21 mouse cellular contexts compared by ENCODE assay signal in genomic region chr11:46245926-46246325, GRCm38 (mm10). TPM values are rescaled to one million over a fixed set of nuclear protein-coding genes. Genes with fewer than 3 reads are reported as not detected.
A peak's percentile ranks its signal among the peaks of the same experiment; 100 is the strongest.
DNase-seq lines count a peak whose midpoint lies in the region; ATAC-seq lines count a peak whose summit lies in the region.
"Had no signal": no experiment of that assay in that cellular context is flagged by ENCODE, and none has a peak within 500 bp of the region (broad histone marks: within the 10 kb centered on the region; RNA-seq: fewer than 3 reads in every experiment).

No protein-coding gene starts in this region.

- no peaks in the 10 kb centered on the region for H3K4me1 ChIP-seq in kidney, embryonic 14.5 days (ENCODE audit: control insufficient read depth, insufficient read depth, low read length)
- H3K4me1 ChIP-seq: embryonic facial prominence, embryonic 13.5 days; forebrain, embryonic 13.5 days; midbrain, embryonic 15.5 days had no signal

- H3K4me2 ChIP-seq in kidney, embryonic 14.5 days (replicated peaks; ENCODE audit: low read depth, low read length), result no peak overlapping the region
- H3K4me2 ChIP-seq: embryonic facial prominence, embryonic 13.5 days; forebrain, embryonic 13.5 days; hindbrain, embryonic 14.5 days; liver, embryonic 13.5 days; midbrain, embryonic 15.5 days had no signal

- no peak overlapping the region for H3K9ac ChIP-seq in kidney, embryonic 14.5 days (ENCODE audit: low read depth, low read length)
- H3K9ac ChIP-seq: embryonic facial prominence, embryonic 13.5 days; forebrain, embryonic 13.5 days; hindbrain, embryonic 14.5 days; liver, embryonic 13.5 days; midbrain, embryonic 15.5 days had no signal

- H3K9me3 ChIP-seq in kidney, embryonic 14.5 days (ENCODE audit: control insufficient read depth, low read length), result no peaks in the 10 kb centered on the region
- H3K9me3 ChIP-seq: embryonic facial prominence, embryonic 13.5 days; forebrain, embryonic 13.5 days; heart, embryonic 10.5 days; liver, embryonic 13.5 days; midbrain, embryonic 15.5 days had no signal

- WGBS in kidney, embryonic 14.5 days, result 86% methylated on average over 8 of the region's 8 CpGs

- no peak overlapping the region for H3K4me3 ChIP-seq in kidney, embryonic 14.5 days (ENCODE audit: low read length)
- H3K4me3 ChIP-seq: embryonic facial prominence, embryonic 13.5 days; forebrain, embryonic 13.5 days; heart, embryonic 10.5 days; liver, embryonic 13.5 days; midbrain, embryonic 15.5 days had no signal

- H3K27ac ChIP-seq in kidney, embryonic 14.5 days (ENCODE audit: low read depth, low read length), result no peak overlapping the region
- H3K27ac ChIP-seq: embryonic facial prominence, embryonic 13.5 days; forebrain, embryonic 13.5 days; heart, embryonic 10.5 days; hindbrain, embryonic 14.5 days; liver, embryonic 13.5 days; midbrain, embryonic 15.5 days had no signal

- H3K27me3 ChIP-seq in kidney, embryonic 14.5 days (ENCODE audit: control insufficient read depth, insufficient read depth, low read length), result no peaks in the 10 kb centered on the region
- H3K27me3 ChIP-seq: embryonic facial prominence, embryonic 13.5 days; forebrain, embryonic 13.5 days; liver, embryonic 13.5 days; midbrain, embryonic 15.5 days had no signal

- ATAC-seq in kidney, embryonic 14.5 days (ENCODE audit: low FRiP score, low TSS enrichment), result no peak
- ATAC-seq: forebrain, embryonic 13.5 days; intestine, postnatal 0 days; midbrain, embryonic 15.5 days had no signal

- peak; percentile 56 for DNase-seq in adrenal gland, adult 2 months
- DNase-seq in adrenal gland, postnatal 10 days, result no peak
- peak; percentile 55 to 66 for DNase-seq in left cerebral cortex, adult 18-20 months (ENCODE audit: low spot score in 2 of 2)
- DNase-seq in left cerebral cortex, adult 11 months (ENCODE audit: low spot score), result no peak
- peak; percentile 57 for DNase-seq in right cerebral cortex, postnatal 25 days
- DNase-seq in right cerebral cortex, postnatal 10 days (ENCODE audit: low spot score in 2 of 2), result no peak
- DNase-seq in telencephalon, adult 2 months (ENCODE audit: low read depth, low spot score), result peak; percentile 60
- DNase-seq: cerebellum, adult 11-12 months; gastrocnemius, postnatal 14 days; heart, postnatal 14 days; kidney, postnatal 10 days; liver, embryonic 13.5 days; spleen, adult 18-20 months; thymus, postnatal 36 days had no signal

- H3K36me3 ChIP-seq in kidney, embryonic 14.5 days (ENCODE audit: control insufficient read depth, insufficient read depth, low read length), result no peaks in the 10 kb centered on the region; the same call in 1 of the 2 replicates
- H3K36me3 ChIP-seq: heart, embryonic 10.5 days; liver, embryonic 13.5 days had no signal

RNA-seq across cellular contexts. Expression of gene Fndc9, which starts 10.6 kb away (rescaled TPM):
- total RNA-seq in adrenal gland, adult 2 months (2021), result not detected
- polyA plus RNA-seq in adrenal gland, adult 2 months (2012; rRNA removed), result not detected in 2 replicates
- total RNA-seq in adrenal gland, postnatal 10 days (2021), result not detected
- total RNA-seq in left cerebral cortex, adult 18-20 months (2021), result 1 to 10 TPM; 3.0 to 3.9 TPM
- 0.11 TPM in 1 of 2 replicates, not detected in the other for polyA plus RNA-seq in kidney, embryonic 14.5 days (2014; fragmentation: Nextera tagmentation; extraction: Ambion mirVana)
- total RNA-seq: gastrocnemius, postnatal 14 days; heart, postnatal 14 days had no signal

Comparison
In these comparisons a context has a peak if more than half of its experiments do, and no peak if none do; other contexts are left out.
1. DNase-seq: peak in adrenal gland, adult 2 months (single experiment), left cerebral cortex, adult 18-20 months (2 of 2), right cerebral cortex, postnatal 25 days (single experiment) and telencephalon, adult 2 months (single experiment); none in adrenal gland, postnatal 10 days (single experiment), left cerebral cortex, adult 11 months (single experiment) and right cerebral cortex, postnatal 10 days (0 of 2).
2. RNA of gene Fndc9, which starts 10.6 kb away (total RNA-seq): 3.0 to 3.9 TPM in left cerebral cortex, adult 18-20 months; not detected in adrenal gland, adult 2 months and not detected in adrenal gland, postnatal 10 days; every median in the first group is over 4 times any median in the second.